Mouse (Mus musculus) heart, adult 2 months (tissue): ENCODE measurements around the gene Psma1. TPM values are rescaled to one million over a fixed set of nuclear protein-coding genes. Genes with fewer than 3 reads are reported as not detected.

Experiments
- DNase-seq, 2 experiments: peaks; one replicate each; pipeline ENCODE4 v3.0.0; 2021
- H3K27ac ChIP-seq: fragments of 200-600 bp; 2 replicates; pipeline ENCODE4 v1.8.1; 2022
- H3K27me3 ChIP-seq: fragments of 200-500 bp; 2 replicates; pipeline ENCODE4 v1.6.1; 2012; ENCODE audit warnings: mild to moderate bottlenecking, low read length, inconsistent platforms, mixed read lengths; ENCODE audit not compliant: control insufficient read depth, insufficient read depth
- H3K36me3 ChIP-seq: fragments of 200-500 bp; 2 replicates; pipeline ENCODE4 v1.6.1; 2012; ENCODE audit warnings: low read length, inconsistent platforms; ENCODE audit not compliant: control insufficient read depth, insufficient read depth
- H3K4me1 ChIP-seq: fragments of 200-500 bp; 2 replicates; pipeline ENCODE4 v1.6.1; 2011; ENCODE audit warnings: low read length; ENCODE audit not compliant: control insufficient read depth, insufficient read depth
- H3K4me3 ChIP-seq: fragments of 200-600 bp; 2 replicates; pipeline ENCODE4 v1.8.1; 2022
- H3K79me2 ChIP-seq: fragments of 200-500 bp; replicated peaks from 2 replicates; pipeline ENCODE4 v1.6.1; 2012; ENCODE audit warnings: mild to moderate bottlenecking, inconsistent platforms, low read length, moderate library complexity, mixed read lengths; ENCODE audit not compliant: control insufficient read depth, insufficient read depth
- H3K9ac ChIP-seq: fragments of 200-500 bp; 2 replicates; pipeline ENCODE4 v1.6.1; 2012; ENCODE audit warnings: low read depth, mild to moderate bottlenecking, control low read depth, inconsistent platforms, low read length, mixed read lengths
- CTCF ChIP-seq: fragments of 200-600 bp; IDR thresholded peaks from 2 replicates; pipeline ENCODE4 v1.8.1; 2022; ENCODE audit warnings: antibody characterized with exemption, mild to moderate bottlenecking, moderate library complexity
- EP300 ChIP-seq: fragments of 200-500 bp; IDR thresholded peaks from 2 replicates; pipeline ENCODE4 v1.6.1; 2011; ENCODE audit warnings: low read depth, low read length, control low read depth; ENCODE audit not compliant: insufficient read depth
- POLR2A ChIP-seq: fragments of 200-500 bp; IDR thresholded peaks from 2 replicates; pipeline ENCODE4 v1.6.1; 2011; ENCODE audit warnings: mild to moderate bottlenecking, low read depth, low read length, control low read depth; ENCODE audit not compliant: insufficient read depth
- whole genome bisulfite sequencing: fragments of 180-500 bp; shearing (Covaris S2); methylation state at CpG from one replicate; pipeline ENCODE4 v1.1.7; 2018; 5-methylcytosine and 5-hydroxymethylcytosine counted together
- intact Hi-C: fragments of 180-260 bp; cut with DNase I; formaldehyde crosslinking; loops from one replicate; pipeline ENCODE4 v1.15.1; 2025
- polyA plus RNA-seq: library from polyadenylated mRNA; depleted of rRNA; stranded (reverse); fragments of >200 nt; gene quantifications from 2 replicates; pipeline ENCODE4 v1.2.3, GENCODE M21; 2012
- total RNA-seq, 2 experiments: library from RNA; stranded (reverse); gene quantifications; 2 replicates each; pipeline ENCODE4 v1.2.3; 2021

Psma1 gene
- total and polyA plus RNA-seq, 3 experiments: 116 to 142 (median 132) TPM

- Histone ChIP-seq H3K36me3 (no peaks in the 10 kb centered on the region), H3K27me3 (no peaks in the 10 kb centered on the region), H3K4me3 (no peak overlapping the region), H3K27ac (no peak overlapping the region), H3K79me2 (0 out of 2 replicates have a peak, but pooled peaks cover 2% of the 10 kb centered on the region), H3K4me1 (no peaks in the 10 kb centered on the region; the same call in 1 of the 2 replicates), H3K9ac (no peak overlapping the region)
- DNase-seq: no peak
- no peak for TF ChIP-seq POLR2A
- TF ChIP-seq CTCF: no peak
- no peak for TF ChIP-seq EP300
- intact Hi-C loops: loop anchor here (5.0 to 10.0 kb wide), 2 partner anchors 33 to 210 kb away; no protein-coding TSS in a partner anchor
- 87% methylated on average over 14 of the region's 14 CpGs for WGBS
Measured at GRCm38 (mm10) chr7:114284296-114284910, 8.5 kb upstream of the Psma1 start.

GRCm38 (mm10) chr7:114283006-114283405, 7.1 kb upstream of the Psma1 start:
- intact Hi-C loops: loop anchor here (5.0 to 10.0 kb wide), 2 partner anchors 34 to 212 kb away; no protein-coding TSS in a partner anchor
- H3K36me3 ChIP-seq: no peaks in the 10 kb centered on the region
- DNase-seq: no peak
- H3K27me3 ChIP-seq: no peaks in the 10 kb centered on the region
- no peak overlapping the region for H3K9ac ChIP-seq
- H3K79me2 ChIP-seq: 0 out of 2 replicates have a peak, but pooled peaks cover 2% of the 10 kb centered on the region
- no peak overlapping the region for H3K4me3 ChIP-seq
- TF ChIP-seq CTCF (no peak), POLR2A (no peak), EP300 (no peak)
- WGBS: 76% methylated on average over 9 of the region's 9 CpGs
- no peak overlapping the region for H3K27ac ChIP-seq
- H3K4me1 ChIP-seq: no peaks in the 10 kb centered on the region; the same call in 1 of the 2 replicates

- intact Hi-C loops: loop anchor here (5.0 to 10.0 kb wide), 2 partner anchors 36 to 213 kb away; no protein-coding TSS in a partner anchor
- peak in 1 of 2 experiments; percentile 30 for DNase-seq
- Histone ChIP-seq H3K79me2 (0 out of 2 replicates have a peak, but pooled peaks cover 2% of the 10 kb centered on the region), H3K27me3 (no peaks in the 10 kb centered on the region), H3K27ac (no peak overlapping the region), H3K4me1 (peaks cover 1% of the 10 kb centered on the region; the same call in 1 of the 2 replicates), H3K4me3 (no peak overlapping the region), H3K9ac (no peak overlapping the region), H3K36me3 (no peaks in the 10 kb centered on the region)
- WGBS: 61% methylated on average over 3 of the region's 3 CpGs
- TF ChIP-seq CTCF (peak; percentile 84), POLR2A (no peak)
Measured at GRCm38 (mm10) chr7:114281671-114282070, 5.8 kb upstream of the Psma1 start.

- intact Hi-C loops: loop anchor here (1.0 to 5.0 kb wide), 4 partner anchors 17 to 359 kb away; partner anchors contain the start of genes Copb1 and Pde3b
- Histone ChIP-seq H3K4me3 (peak overlapping the region; percentile 78), H3K27ac (peak overlapping the region; percentile 80), H3K4me1 (peaks cover 1% of the 10 kb centered on the region; the same call in 1 of the 2 replicates), H3K79me2 (no peaks in the 10 kb centered on the region; the same call in 1 of the 2 replicates), H3K27me3 (no peaks in the 10 kb centered on the region), H3K36me3 (peaks cover 12% of the 10 kb centered on the region), H3K9ac (peak overlapping the region; percentile 87)
- TF ChIP-seq POLR2A: no peak
- no peak for TF ChIP-seq CTCF
- TF ChIP-seq EP300: no peak
- no peak for DNase-seq
- WGBS: under 1% methylated on average over 24 of the region's 24 CpGs
Measured at GRCm38 (mm10) chr7:114275372-114276004, 430 bp downstream of the Psma1 start.

GRCm38 (mm10) chr7:114268446-114268845, 7.5 kb downstream of the Psma1 start:
- Histone ChIP-seq H3K79me2 (no peaks in the 10 kb centered on the region), H3K27me3 (no peaks in the 10 kb centered on the region), H3K9ac (no peak overlapping the region), H3K36me3 (peaks cover 4% of the 10 kb centered on the region), H3K4me1 (no peaks in the 10 kb centered on the region), H3K4me3 (no peak overlapping the region), H3K27ac (no peak overlapping the region)
- no peak for DNase-seq
- intact Hi-C loops: no loop called here
- no peak for TF ChIP-seq POLR2A
- no peak for TF ChIP-seq EP300
- no peak for TF ChIP-seq CTCF
- 91% methylated on average over 5 of the region's 5 CpGs for WGBS
